Mouse (Mus musculus): ENCODE results near the gene Olfr1090. TPM values are rescaled to one million over a fixed set of nuclear protein-coding genes. Genes with fewer than 3 reads are reported as not detected.

Olfr1090 gene
- polyA plus RNA-seq (2017; shearing (Covaris generic)), result 1 to 10 TPM in 1 of 2 experiments, not detected in 1; 3.3 TPM

DNA sequence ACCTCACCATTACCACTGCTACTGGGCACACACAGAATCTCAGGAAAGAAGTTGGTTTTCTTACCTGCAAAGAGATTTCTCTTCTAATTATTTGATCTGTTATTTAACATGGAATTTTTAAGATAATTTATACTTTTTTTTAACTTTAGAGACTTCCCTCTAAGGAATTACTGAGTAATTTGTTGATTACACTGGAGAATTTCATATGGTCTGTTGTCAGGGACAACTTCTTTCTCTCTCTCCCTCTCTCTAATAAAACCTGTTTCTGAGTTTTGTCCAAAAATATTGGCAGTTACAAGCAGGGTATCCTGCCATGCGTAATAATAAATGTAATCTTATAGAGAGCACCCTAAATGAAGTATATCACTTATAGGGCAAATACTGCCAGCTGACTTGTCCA is at the start of gene Olfr1090:
Gene Olfr1090 (minus strand): TSS at position 101 of the 400 bp plus-strand sequence.

DNA sequence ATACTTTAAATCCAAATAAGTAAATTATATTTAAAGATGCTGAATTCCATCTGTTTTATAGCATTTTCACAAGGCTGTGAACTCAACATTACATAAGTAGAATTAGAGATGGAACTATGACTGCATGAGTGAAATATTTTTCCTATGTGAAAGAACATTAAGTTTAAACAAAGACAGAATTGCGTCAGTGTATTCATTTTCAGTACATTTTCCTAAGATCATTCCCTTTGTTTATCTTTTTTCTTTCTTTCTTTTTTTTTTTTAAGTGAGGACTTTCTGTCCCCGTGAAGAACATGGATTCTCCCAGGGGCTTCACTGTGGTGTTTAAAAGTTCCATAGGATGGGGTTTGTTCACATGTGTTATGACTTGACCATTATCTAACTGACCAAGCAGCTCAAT is 23.4 kb upstream of the Olfr1090 start, which contains the start of gene Olfr1093:
Gene Olfr1093 (plus strand): TSS at position 301 of the 400 bp plus-strand sequence.

DNA sequence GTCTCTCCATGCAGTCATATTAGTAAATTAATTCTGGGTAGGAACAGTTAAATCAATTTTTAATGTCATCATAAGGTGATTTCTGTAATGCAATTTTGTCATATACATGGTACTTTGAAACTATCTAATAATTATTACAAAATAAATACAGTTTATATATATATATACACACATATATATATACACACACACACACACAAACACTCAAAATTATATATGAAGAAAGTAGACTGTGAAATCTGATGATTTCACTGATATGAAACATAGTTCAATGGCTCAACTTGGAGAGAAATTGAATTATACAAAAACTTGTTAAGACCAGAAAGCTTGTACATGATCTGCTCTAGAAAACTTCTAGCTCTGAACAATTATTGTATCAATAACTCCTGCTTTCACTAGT is 25.2 kb downstream of the Olfr1090 start, which contains the start of gene Olfr1089:
Gene Olfr1089 (minus strand): TSS at position 101 of the 400 bp plus-strand sequence.

Other genes with a start within 250 kb of the Olfr1090 start
- not detected for gene Olfr1079, start 216.5 kb downstream of the Olfr1090 start, polyA plus RNA-seq (2017; shearing (Covaris generic))
- gene Olfr1080, start 200.8 kb downstream of the Olfr1090 start, polyA plus RNA-seq (2017; shearing (Covaris generic)), result not detected
- gene Olfr1082, start 160.0 kb downstream of the Olfr1090 start, polyA plus RNA-seq (2017; shearing (Covaris generic)), result 1 to 10 TPM in 1 of 2 experiments, not detected in 1; 2.6 TPM
- gene Olfr1084, start 119.3 kb downstream of the Olfr1090 start, polyA plus RNA-seq (2017; shearing (Covaris generic)), result not detected
- gene Olfr1085, start 97.0 kb downstream of the Olfr1090 start, polyA plus RNA-seq (2017; shearing (Covaris generic)), result not detected
- under 1 TPM in 1 of 2 experiments, not detected in 1; 0.40 TPM for gene Olfr1086, start 78.9 kb downstream of the Olfr1090 start, polyA plus RNA-seq (2017; shearing (Covaris generic))
- under 1 TPM in 1 of 2 experiments, not detected in 1; 0.28 TPM for gene Olfr1087, start 60.6 kb downstream of the Olfr1090 start, polyA plus RNA-seq (2017; shearing (Covaris generic))
- not detected for gene Olfr1089, start 25.3 kb downstream of the Olfr1090 start, polyA plus RNA-seq (2017; shearing (Covaris generic))
- gene Olfr1093, start 23.5 kb upstream of the Olfr1090 start, polyA plus RNA-seq (2017; shearing (Covaris generic)), result 1 to 10 TPM in 1 of 2 experiments, not detected in 1; 2.2 TPM
- not detected for gene Olfr141, start 51.0 kb upstream of the Olfr1090 start, polyA plus RNA-seq (2017; shearing (Covaris generic))
- gene Olfr1094, start 65.7 kb upstream of the Olfr1090 start, polyA plus RNA-seq (2017; shearing (Covaris generic)), result not detected
- not detected for gene Olfr1095, start 92.7 kb upstream of the Olfr1090 start, polyA plus RNA-seq (2017; shearing (Covaris generic))
- under 1 TPM in 1 of 2 experiments, not detected in 1; 0.06 TPM for gene Gm13723, start 115.8 kb upstream of the Olfr1090 start, polyA plus RNA-seq (2017; shearing (Covaris generic))
- under 1 TPM in 1 of 2 experiments, not detected in 1; 0.07 TPM for gene Olfr1097, start 133.2 kb upstream of the Olfr1090 start, polyA plus RNA-seq (2017; shearing (Covaris generic))
- gene Olfr1098, start 165.6 kb upstream of the Olfr1090 start, polyA plus RNA-seq (2017; shearing (Covaris generic)), result under 1 TPM in 1 of 2 experiments, not detected in 1; 0.36 TPM
- gene Olfr1099, start 201.7 kb upstream of the Olfr1090 start, polyA plus RNA-seq (2017; shearing (Covaris generic)), result not detected
- not detected for gene Olfr1100, start 221.0 kb upstream of the Olfr1090 start, polyA plus RNA-seq (2017; shearing (Covaris generic))
- not detected for gene Olfr1101, start 232.2 kb upstream of the Olfr1090 start, polyA plus RNA-seq (2017; shearing (Covaris generic))
- under 1 TPM in 1 of 2 experiments, not detected in 1; 0.62 TPM for gene Olfr1102, start 239.4 kb upstream of the Olfr1090 start, polyA plus RNA-seq (2017; shearing (Covaris generic))

Data from inflammation-experienced regulatory T-cells (primary cell).